Mouse (Mus musculus) adrenal gland, adult 18-20 months (tissue): Measurements from ENCODE around the gene Tspear. TPM values are rescaled to one million over a fixed set of nuclear protein-coding genes. Genes with fewer than 3 reads are reported as not detected.
"Not testable (repeated sequence)": the region's sequence is repeated elsewhere in the genome, so short reads cannot be mapped to it uniquely, and the experiment has no call there.

Source experiments
- DNase-seq, 2 experiments: peaks; one replicate each; pipeline ENCODE4 v3.0.0; 2021 to 2022; ENCODE audit warnings: low spot score in 2 of 2
- total RNA-seq, 2 experiments: library from RNA; stranded (reverse); gene quantifications; 1 replicate in 1 of 2; 2 replicates in 1 of 2; pipeline ENCODE4 v1.2.3; 2021

Gene Tspear
- total RNA-seq, 2 experiments from 2014 or later: 0.27 to 0.51 TPM

GRCm38 (mm10) chr10:77709831-77710230 lies 23.5 kb downstream of the Tspear start:
- no peak for DNase-seq

- DNase-seq: not testable (repeated sequence)
These were observed 24.8 kb downstream of the Tspear start, which contains the start of gene Gm10024 for GRCm38 (mm10) chr10:77711157-77711556. TSS of gene Gm10024 (plus strand) at chr10:77711457.

GRCm38 (mm10) chr10:77713734-77714133 lies 27.4 kb downstream of the Tspear start:
- DNase-seq: no peak

GRCm38 (mm10) chr10:77715507-77715906 lies 29.1 kb downstream of the Tspear start, which contains the start of gene Gm10142:
TSS of gene Gm10142 (plus strand) at chr10:77715807.
- DNase-seq: no peak

- not testable (repeated sequence) for DNase-seq
These were observed 33.9 kb downstream of the Tspear start, which contains the start of gene Krtap12-1 for GRCm38 (mm10) chr10:77720299-77720698. TSS of gene Krtap12-1 (plus strand) at chr10:77720599.

- no peak for DNase-seq
These were observed 38.5 kb downstream of the Tspear start for GRCm38 (mm10) chr10:77724855-77725254.

GRCm38 (mm10) chr10:77726186-77726585 lies 39.8 kb downstream of the Tspear start, which contains the start of gene Gm10100:
TSS of gene Gm10100 (plus strand) at chr10:77726486.
- no peak for DNase-seq

DNA sequence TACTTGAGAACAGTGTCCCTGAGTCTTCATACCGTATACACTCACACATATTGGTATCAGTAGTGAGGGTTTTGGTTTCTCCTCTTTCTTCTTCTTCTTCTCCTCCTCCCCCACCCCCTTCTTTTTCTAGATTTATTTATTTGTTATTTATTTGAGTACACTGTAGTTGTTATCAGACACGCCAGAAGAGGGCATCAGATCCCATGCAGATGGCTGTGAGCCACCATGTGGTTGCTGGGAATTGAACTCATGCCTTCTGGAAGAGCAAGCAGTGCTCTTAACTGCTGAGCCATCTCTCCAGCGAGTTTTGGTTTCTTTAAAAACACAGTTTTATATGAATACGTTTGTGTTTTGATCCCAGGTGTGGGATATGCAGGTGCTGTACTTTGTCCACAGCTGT lies 41.9 kb downstream of the Tspear start:
- no peak for DNase-seq

GRCm38 (mm10) chr10:77729241-77729640 lies 42.9 kb downstream of the Tspear start:
- peak; percentile 8 to 25 for DNase-seq

DNA sequence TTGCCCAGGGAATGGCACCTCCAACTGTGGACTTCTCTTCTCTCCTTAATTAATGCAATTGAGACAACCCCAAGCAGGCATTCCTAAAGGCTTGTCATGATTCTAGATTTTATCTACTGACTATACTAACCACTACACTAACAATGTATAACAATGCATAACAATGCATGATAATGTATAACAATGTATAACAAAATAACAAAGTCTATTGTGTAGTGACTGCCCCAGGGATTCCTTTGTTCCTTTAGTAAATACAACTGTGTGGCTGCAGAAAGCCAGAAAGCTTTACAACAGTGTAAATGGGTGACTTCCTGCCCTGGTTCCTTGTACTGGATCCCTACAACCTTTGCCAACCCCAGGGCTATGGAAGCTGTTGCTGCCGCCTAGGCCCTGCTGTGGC lies 49.6 kb downstream of the Tspear start:
- DNase-seq: no peak

DNA sequence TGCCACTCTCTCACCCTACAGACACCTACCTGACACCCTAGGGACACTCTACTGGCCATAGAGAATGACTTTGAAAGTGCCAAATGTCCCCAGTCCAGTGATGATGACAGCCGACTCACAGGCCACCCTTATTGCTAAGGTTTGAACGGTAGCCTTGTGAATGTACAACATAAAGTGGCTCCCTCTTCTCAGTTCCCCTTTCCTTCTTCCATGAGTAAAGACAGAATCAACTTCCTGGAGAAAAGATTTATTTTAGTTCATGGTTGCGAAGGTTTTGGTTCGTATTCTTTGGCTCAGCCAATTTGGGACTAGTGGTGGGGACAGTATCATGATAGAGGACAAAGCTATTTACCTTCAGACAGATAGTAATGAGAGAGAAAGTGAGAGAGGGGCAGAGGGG lies 52.6 kb downstream of the Tspear start:
- no peak for DNase-seq

GRCm38 (mm10) chr10:77741924-77742688 lies 55.7 kb downstream of the Tspear start, which contains the start of gene Gm18596:
TSS of gene Gm18596 (minus strand) at chr10:77742638.
- not testable (repeated sequence) for DNase-seq

GRCm38 (mm10) chr10:77750686-77751085 lies 64.3 kb downstream of the Tspear start:
- DNase-seq: not testable (repeated sequence)

DNA sequence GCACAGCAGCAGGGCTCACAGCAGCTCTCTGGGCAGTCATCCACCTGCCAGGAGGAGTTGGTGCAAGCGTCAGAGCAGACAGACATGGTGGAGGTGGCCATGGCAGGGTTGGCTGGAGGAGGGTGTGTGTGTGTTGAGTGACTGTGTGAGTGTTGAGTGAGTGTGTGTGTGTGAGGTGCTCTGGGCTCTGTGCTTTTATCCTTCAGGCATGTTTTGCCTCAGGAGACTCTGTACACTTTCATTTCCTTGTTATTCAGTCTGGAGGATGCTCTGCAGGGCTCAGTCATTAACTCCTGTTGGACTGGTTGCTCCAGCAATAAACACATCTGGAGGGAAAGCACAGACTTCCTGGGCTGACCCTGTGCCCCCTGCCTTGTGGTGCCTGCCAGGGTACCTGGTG lies 64.9 kb downstream of the Tspear start, which contains the start of gene Gm9736:
Gm9736 (minus strand) TSS at position 101 of the 400 bp plus-strand sequence.
- DNase-seq: not testable (repeated sequence)

GRCm38 (mm10) chr10:77752312-77752711 lies 65.9 kb downstream of the Tspear start:
- not testable (repeated sequence) for DNase-seq

DNA sequence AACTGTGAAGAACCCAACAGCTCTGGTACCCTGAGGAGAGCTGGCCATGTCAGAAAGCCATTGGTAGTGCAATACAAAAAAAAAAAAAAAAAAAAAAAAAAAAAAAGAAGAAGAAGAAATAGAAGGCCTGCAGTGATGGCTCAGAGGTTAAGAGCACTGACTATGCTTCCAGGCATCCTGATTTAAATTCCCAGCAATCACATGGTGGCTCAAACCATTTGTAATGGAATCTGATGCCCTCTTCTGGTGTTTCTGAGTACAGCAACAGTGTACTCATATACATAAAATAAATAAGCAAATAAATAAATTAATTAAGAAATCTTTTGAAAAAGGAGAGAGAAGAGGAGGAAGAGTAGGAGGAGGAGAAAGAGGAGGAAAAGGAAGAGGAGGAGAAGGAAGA lies 67.1 kb downstream of the Tspear start:
- DNase-seq: no peak

DNA sequence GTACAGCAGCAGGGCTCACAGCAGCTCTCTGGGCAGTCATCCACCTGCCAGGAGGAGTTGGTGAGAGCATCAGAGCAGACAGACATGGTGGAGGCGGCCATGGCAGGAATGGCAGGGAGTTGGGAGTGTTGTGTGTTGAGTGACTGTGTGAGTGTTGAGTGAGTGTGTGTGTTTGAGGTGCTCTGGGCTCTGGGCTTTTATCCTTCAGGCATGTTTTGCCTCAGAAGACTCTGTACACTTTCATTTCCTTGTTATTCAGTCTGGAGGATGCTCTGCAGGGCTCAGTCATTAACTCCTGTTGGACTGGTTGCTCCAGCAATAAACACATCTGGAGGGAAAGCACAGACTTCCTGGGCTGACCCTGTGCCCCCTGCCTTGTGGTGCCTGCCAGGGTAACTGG lies 73.2 kb downstream of the Tspear start, which contains the start of gene Gm3233:
Gm3233 (minus strand) TSS at position 101 of the 400 bp plus-strand sequence.
- not testable (repeated sequence) for DNase-seq

DNA sequence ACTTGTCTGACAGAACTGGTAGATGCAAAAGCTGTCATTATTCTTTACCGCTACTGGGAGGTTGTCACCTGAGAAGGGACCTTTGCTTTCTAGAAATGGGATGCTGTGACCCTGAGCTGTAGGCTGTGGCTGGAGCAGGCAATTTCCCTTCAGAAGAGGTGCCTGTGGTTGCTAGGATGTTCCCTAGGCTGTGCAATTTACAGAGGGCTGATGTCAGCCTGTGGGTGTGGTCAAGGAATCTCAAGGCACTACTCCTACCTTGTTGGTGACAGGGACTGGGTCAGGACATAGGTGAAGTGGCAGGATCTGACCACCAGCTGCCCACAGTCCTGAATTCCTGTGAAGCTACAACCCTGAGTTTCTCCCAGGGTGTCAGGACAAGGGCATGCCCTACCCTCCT lies 83.4 kb downstream of the Tspear start:
- DNase-seq: no peak

- DNase-seq: not testable (repeated sequence)
These were observed 84.9 kb downstream of the Tspear start, which contains the start of gene Gm3238 for GRCm38 (mm10) chr10:77771225-77771624. TSS of gene Gm3238 (minus strand) at chr10:77771325.

DNA sequence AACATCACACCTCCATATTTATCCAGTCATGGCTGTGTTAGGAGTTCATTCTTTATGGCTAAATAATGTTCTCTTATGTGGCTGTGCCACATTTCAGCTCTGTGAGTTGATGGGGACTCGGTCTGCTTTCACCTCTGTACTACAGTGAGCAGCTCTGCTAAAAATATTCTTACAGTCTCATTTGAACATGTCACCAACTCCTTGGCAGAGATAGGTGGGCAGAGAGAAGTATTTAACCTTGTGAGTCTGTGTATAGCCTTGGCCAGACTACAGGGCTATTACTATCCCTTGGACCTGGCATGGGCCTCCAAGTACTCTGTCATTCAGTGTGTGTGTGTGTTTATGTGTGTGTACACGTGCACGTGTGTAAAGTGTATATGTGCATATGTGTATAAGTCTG lies 85.8 kb downstream of the Tspear start:
- not testable (repeated sequence) for DNase-seq

DNA sequence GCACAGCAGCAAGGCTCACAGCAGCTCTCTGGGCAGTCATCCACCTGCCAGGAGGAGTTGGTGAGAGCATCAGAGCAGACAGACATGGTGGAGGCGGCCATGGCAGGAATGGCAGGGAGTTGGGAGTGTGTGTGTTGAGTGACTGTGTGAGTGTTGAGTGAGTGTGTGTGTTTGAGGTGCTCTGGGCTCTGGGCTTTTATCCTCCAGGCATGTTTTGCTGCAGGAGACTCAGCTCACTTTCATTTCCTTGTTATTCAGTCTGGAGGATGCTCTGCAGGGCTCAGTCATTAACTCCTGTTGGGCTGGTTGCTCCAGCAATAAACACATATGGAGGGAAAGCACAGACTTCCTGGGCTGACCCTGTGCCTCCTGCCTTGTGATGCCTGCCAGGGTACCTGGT lies 90.5 kb downstream of the Tspear start, which contains the start of gene Gm7138:
Gm7138 (minus strand) TSS at position 101 of the 400 bp plus-strand sequence.
- DNase-seq: not testable (repeated sequence)

DNA sequence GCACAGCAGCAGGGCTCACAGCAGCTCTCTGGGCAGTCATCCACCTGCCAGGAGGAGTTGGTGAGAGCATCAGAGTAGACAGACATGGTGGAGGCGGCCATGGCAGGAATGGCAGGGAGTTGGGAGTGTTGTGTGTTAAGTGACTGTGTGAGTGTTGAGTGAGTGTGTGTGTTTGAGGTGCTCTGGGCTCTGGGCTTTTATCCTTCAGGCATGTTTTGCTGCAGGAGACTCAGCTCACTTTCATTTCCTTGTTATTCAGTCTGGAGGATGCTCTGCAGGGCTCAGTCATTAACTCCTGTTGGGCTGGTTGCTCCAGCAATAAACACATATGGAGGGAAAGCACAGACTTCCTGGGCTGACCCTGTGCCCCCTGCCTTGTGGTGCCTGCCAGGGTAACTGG lies 96.1 kb downstream of the Tspear start, which contains the start of gene Gm3250:
Gm3250 (minus strand) TSS at position 101 of the 400 bp plus-strand sequence.
- DNase-seq: not testable (repeated sequence)
